Mouse (Mus musculus): ENCODE measurements at regions not wholly inside any gene's neighbourhood (a gene's known extent, or its start where the extent isn't known, plus 50 kb on each side); places are given as distances from the start of the nearest gene placed in this dataset.

DNA sequence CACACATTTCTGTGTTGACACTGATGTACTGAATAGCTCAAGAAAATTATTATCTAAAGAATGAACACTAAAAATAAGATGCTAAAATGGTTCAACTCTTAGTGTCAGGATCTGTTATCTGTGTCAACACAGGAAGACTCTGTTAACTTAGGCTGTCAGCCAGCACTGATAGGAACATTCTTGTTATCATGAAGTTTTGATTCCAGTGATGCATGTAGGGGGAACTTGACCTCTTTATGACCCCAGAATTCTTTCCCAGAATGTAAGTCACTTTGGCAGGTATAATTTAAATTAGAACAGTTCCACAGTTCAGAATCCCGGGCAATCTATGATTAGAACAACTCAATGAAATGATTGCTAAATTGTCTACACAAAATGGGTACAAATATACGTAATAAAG is 363.9 kb upstream of the Robo1 start:
- TF ChIP-seq GATA1 (IDR thresholded peaks at IDR 0.05; ENCODE audit: borderline replicate concordance, low read length) = no peak
- TF ChIP-seq FLI1 (IDR thresholded peaks at IDR 0.05; ENCODE audit: low read length) = no peak

Measured in megakaryocyte, embryonic 14.5 days (primary cell).